Mouse (Mus musculus): ENCODE data around the gene Ccdc187. TPM values are rescaled to one million over a fixed set of nuclear protein-coding genes. Genes with fewer than 3 reads are reported as not detected.

Ccdc187 gene
- total and polyA plus RNA-seq, 2 experiments = under 0.01 TPM; not detected in 1

DNA sequence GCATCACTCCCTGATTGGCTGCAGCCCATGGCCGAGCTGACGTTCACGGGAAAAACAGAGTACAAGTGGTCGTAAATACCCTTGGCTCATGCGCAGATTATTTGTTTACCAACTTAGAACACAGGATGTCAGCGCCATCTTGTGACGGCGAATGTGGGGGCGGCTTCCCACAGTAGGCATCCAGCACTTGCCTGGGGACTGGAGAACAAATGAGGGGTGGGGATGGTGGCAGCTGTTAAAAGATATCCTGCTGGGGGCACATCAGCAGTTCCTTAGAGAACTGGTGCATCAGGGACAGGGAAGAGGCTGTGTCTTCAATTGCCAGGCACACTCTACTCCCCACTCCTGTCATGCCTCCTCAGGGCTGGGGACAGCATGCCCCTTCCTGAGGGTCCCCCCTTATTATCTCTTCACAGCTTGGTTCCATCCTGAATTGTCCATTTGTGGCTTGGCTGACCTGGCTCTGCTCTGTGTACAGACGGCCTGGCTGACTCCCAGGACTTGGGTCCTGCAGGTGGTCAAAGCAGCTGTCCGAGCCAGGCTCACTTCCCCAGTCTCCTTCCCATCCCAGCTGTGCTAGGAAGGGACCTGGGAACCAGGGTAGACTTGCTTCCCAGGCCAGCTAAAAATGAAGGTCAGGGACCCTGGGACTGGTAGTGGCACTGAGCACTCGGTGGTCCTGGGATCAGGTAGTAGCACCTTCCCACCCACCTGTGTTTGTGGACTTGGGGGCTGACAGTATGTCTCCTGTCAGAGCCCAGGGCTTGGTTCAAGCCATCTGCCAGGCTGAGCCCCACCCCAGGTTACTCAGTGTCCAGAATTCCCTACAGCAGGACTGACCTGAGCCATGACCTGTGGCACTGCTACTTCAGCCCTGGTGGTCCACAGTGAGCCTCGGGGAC lies 44.2 kb upstream of the Ccdc187 start:
- Histone ChIP-seq H3K27me3 (ENCODE audit: control insufficient read depth, insufficient read depth, low read length) (no peaks in the 10 kb centered on the region), H3K36me3 (ENCODE audit: control insufficient read depth, insufficient read depth, low read length) (no peaks in the 10 kb centered on the region), H3K4me1 (ENCODE audit: control insufficient read depth, insufficient read depth, low read length) (0 out of 2 replicates have a peak, but pooled peaks cover 4% of the 10 kb centered on the region), H3K79me2 (ENCODE audit: control insufficient read depth, insufficient read depth, low read length) (no peaks in the 10 kb centered on the region), H3K9ac (ENCODE audit: low read depth, low read length) (no peak overlapping the region), H3K4me3 (ENCODE audit: insufficient read depth, low read depth, low read length) (no peak overlapping the region), H3K27ac (replicated peaks; ENCODE audit: insufficient read depth, low read depth, low read length) (no peak overlapping the region)
- DNase-seq (ENCODE audit: extremely low read depth, low read depth, low spot score) = no peak
- no peak for TF ChIP-seq POLR2A (IDR thresholded peaks at IDR 0.05; ENCODE audit: extremely low read depth, insufficient read depth, low read length)
- TF ChIP-seq CTCF (IDR thresholded peaks at IDR 0.05; ENCODE audit: low read depth, low read length) = no peak
- WGBS = 81% methylated on average over 10 of the region's 13 CpGs

DNA sequence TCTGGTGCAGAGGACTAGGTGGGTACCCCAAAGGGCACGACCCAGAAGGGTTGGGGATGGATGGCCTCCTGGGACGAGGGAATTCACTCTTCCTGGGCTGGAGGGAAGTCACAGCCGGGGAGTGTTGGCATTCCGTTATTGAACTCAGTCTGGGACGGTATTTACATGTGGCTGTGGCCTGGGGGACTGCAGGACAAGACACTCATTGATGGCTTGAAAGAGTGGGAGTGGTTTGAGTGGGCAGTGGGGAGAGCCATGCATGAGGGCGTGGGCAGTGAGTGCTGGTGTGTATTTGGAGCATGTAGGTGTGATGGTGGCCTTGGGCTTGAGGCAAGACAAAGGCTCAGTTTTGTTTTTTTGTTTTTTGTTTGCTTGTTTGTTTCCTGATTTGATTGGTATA lies 36.3 kb upstream of the Ccdc187 start:
- Histone ChIP-seq H3K27me3 (ENCODE audit: control insufficient read depth, insufficient read depth, low read length) (no peaks in the 10 kb centered on the region), H3K9ac (ENCODE audit: low read depth, low read length) (no peak overlapping the region), H3K27ac (replicated peaks; ENCODE audit: insufficient read depth, low read depth, low read length) (no peak overlapping the region), H3K79me2 (ENCODE audit: control insufficient read depth, insufficient read depth, low read length) (no peaks in the 10 kb centered on the region), H3K4me3 (ENCODE audit: insufficient read depth, low read depth, low read length) (no peak overlapping the region), H3K36me3 (ENCODE audit: control insufficient read depth, insufficient read depth, low read length) (no peaks in the 10 kb centered on the region), H3K4me1 (ENCODE audit: control insufficient read depth, insufficient read depth, low read length) (no peaks in the 10 kb centered on the region)
- TF ChIP-seq POLR2A (IDR thresholded peaks at IDR 0.05; ENCODE audit: extremely low read depth, insufficient read depth, low read length) (no peak), CTCF (IDR thresholded peaks at IDR 0.05; ENCODE audit: low read depth, low read length) (no peak)
- DNase-seq (ENCODE audit: extremely low read depth, low read depth, low spot score) = no peak
- 82% methylated on average over 6 of the region's 6 CpGs for WGBS

DNA sequence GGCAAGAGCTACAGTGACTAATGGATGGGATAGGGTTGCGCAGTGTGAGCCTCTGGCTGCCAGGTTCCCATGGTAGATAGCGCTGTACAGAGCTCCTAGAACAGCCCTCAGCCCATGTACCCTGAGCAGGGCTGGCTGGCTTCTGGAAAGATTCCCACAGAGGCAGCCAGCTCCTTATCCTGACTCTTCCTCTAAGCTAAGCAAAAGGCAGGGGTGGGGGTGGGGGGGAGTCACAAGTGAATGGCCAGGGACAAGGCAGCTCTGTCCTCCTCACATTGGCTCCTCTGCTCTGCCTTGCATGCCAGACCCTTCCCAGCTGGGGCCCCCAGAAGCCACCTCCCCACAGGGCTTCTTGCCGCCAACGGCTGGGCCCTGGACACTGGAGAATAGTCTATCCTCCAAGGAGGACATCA lies 35.7 kb upstream of the Ccdc187 start:
- no peak overlapping the region for H3K4me3 ChIP-seq (ENCODE audit: insufficient read depth, low read depth, low read length)
- WGBS = 92% methylated on average over 4 of the region's 4 CpGs
- no peak for TF ChIP-seq CTCF (IDR thresholded peaks at IDR 0.05; ENCODE audit: low read depth, low read length)
- TF ChIP-seq POLR2A (IDR thresholded peaks at IDR 0.05; ENCODE audit: extremely low read depth, insufficient read depth, low read length) = no peak
- H3K36me3 ChIP-seq (ENCODE audit: control insufficient read depth, insufficient read depth, low read length) = no peaks in the 10 kb centered on the region
- H3K9ac ChIP-seq (ENCODE audit: low read depth, low read length) = peak overlapping the region; percentile 8; the same call in 1 of the 2 replicates
- no peaks in the 10 kb centered on the region for H3K79me2 ChIP-seq (ENCODE audit: control insufficient read depth, insufficient read depth, low read length)
- H3K27ac ChIP-seq (replicated peaks; ENCODE audit: insufficient read depth, low read depth, low read length) = peak overlapping the region; percentile 22; the same call in 1 of the 2 replicates
- DNase-seq (ENCODE audit: extremely low read depth, low read depth, low spot score) = no peak
- H3K27me3 ChIP-seq (ENCODE audit: control insufficient read depth, insufficient read depth, low read length) = no peaks in the 10 kb centered on the region
- H3K4me1 ChIP-seq (ENCODE audit: control insufficient read depth, insufficient read depth, low read length) = no peaks in the 10 kb centered on the region

DNA sequence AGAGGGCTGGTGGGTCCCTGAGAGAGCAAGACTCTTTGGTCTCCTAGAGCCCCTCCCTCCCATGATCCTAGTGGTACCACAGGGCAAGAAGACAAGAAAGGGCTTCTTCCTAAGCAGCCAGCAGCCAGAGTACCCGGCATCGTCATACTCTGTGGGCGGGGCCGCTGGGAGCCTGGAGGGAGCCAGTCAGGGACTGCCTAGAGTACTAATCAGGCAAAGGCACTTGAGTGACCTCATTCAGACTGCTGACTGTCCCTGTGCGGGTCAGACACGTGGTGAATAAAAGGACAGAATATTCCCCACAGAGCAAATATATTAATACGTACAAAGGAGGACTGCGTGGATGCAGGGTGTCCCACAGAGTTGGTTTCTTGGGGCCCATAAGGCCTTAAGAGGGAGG lies 35.0 kb upstream of the Ccdc187 start:
- WGBS = 78% methylated on average over 8 of the region's 8 CpGs
- no peak for DNase-seq (ENCODE audit: extremely low read depth, low read depth, low spot score)
- no peaks in the 10 kb centered on the region for H3K36me3 ChIP-seq (ENCODE audit: control insufficient read depth, insufficient read depth, low read length)

DNA sequence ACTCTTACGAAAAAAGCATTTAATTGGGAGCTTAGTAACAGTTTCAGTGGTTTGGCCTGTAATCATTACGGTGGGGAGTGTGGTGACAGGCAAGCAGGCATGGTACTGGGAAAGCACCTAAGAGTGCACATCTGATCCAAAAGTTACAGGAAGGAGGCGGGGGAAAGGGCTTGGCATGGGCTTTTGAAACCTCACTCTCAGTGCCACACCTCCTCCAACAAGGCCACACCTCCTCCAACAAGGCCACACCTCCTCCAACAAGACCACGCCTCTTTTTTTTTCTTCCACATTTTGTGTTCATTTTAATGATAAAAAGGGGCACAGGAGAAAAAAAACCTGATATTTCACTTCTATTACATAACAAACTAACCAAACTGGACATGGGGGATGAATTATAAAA lies 33.5 kb upstream of the Ccdc187 start:
- TF ChIP-seq POLR2A (IDR thresholded peaks at IDR 0.05; ENCODE audit: extremely low read depth, insufficient read depth, low read length) = no peak
- TF ChIP-seq CTCF (IDR thresholded peaks at IDR 0.05; ENCODE audit: low read depth, low read length) = no peak
- Histone ChIP-seq H3K27ac (replicated peaks; ENCODE audit: insufficient read depth, low read depth, low read length) (no peak overlapping the region), H3K79me2 (ENCODE audit: control insufficient read depth, insufficient read depth, low read length) (no peaks in the 10 kb centered on the region), H3K4me3 (ENCODE audit: insufficient read depth, low read depth, low read length) (no peak overlapping the region), H3K27me3 (ENCODE audit: control insufficient read depth, insufficient read depth, low read length) (no peaks in the 10 kb centered on the region), H3K36me3 (ENCODE audit: control insufficient read depth, insufficient read depth, low read length) (no peaks in the 10 kb centered on the region), H3K4me1 (ENCODE audit: control insufficient read depth, insufficient read depth, low read length) (no peaks in the 10 kb centered on the region), H3K9ac (ENCODE audit: low read depth, low read length) (no peak overlapping the region)
- WGBS = 67% methylated on average over 4 of the region's 4 CpGs
- DNase-seq (ENCODE audit: extremely low read depth, low read depth, low spot score) = peak; percentile 68

More for the DNA sequence above, 35.0 kb upstream of the Ccdc187 start:
- H3K79me2 ChIP-seq (ENCODE audit: control insufficient read depth, insufficient read depth, low read length) = no peaks in the 10 kb centered on the region
- H3K27me3 ChIP-seq (ENCODE audit: control insufficient read depth, insufficient read depth, low read length) = no peaks in the 10 kb centered on the region
- no peaks in the 10 kb centered on the region for H3K4me1 ChIP-seq (ENCODE audit: control insufficient read depth, insufficient read depth, low read length)
- no peak overlapping the region for H3K4me3 ChIP-seq (ENCODE audit: insufficient read depth, low read depth, low read length)
- TF ChIP-seq CTCF (IDR thresholded peaks at IDR 0.05; ENCODE audit: low read depth, low read length) (no peak), POLR2A (IDR thresholded peaks at IDR 0.05; ENCODE audit: extremely low read depth, insufficient read depth, low read length) (no peak)
- no peak overlapping the region; the same call in 1 of the 2 replicates for H3K27ac ChIP-seq (replicated peaks; ENCODE audit: insufficient read depth, low read depth, low read length)
- H3K9ac ChIP-seq (ENCODE audit: low read depth, low read length) = no peak overlapping the region
